Mouse (Mus musculus) ES-Bruce4 (cell line): ENCODE measurements around the gene Plpp3. TPM values are rescaled to one million over a fixed set of nuclear protein-coding genes. Genes with fewer than 3 reads are reported as not detected.
A peak's percentile ranks its signal among the peaks of the same experiment; 100 is the strongest.

Source experiments
- H3K27ac ChIP-seq: 2 replicates; pipeline ENCODE4 v1.5.1; 2012; ENCODE audit warnings: low read length, inconsistent platforms; ENCODE audit not compliant: insufficient read depth
- H3K27me3 ChIP-seq: 2 replicates; pipeline ENCODE4 v1.6.1; 2012; ENCODE audit warnings: mild to moderate bottlenecking, low read length, inconsistent platforms; ENCODE audit not compliant: control insufficient read depth, poor library complexity, insufficient read depth, severe bottlenecking
- H3K36me3 ChIP-seq: 2 replicates; pipeline ENCODE4 v1.6.1; 2012; ENCODE audit warnings: inconsistent platforms, mild to moderate bottlenecking, low read length, moderate library complexity; ENCODE audit not compliant: control insufficient read depth, poor library complexity, insufficient read depth, severe bottlenecking
- H3K4me1 ChIP-seq: one replicate; pipeline ENCODE4 v1.8.1; 2011; ENCODE audit warnings: low read length; ENCODE audit not compliant: control insufficient read depth, insufficient read depth
- H3K4me3 ChIP-seq: 2 replicates; pipeline ENCODE4 v1.5.1; 2011; ENCODE audit warnings: low read depth, mild to moderate bottlenecking, low read length
- H3K9ac ChIP-seq: 2 replicates; pipeline ENCODE4 v1.6.1; 2012; ENCODE audit warnings: low read depth, mild to moderate bottlenecking, inconsistent platforms; ENCODE audit not compliant: poor library complexity, severe bottlenecking
- H3K9me3 ChIP-seq: replicated peaks from 2 replicates; pipeline ENCODE4 v1.6.1; 2012; ENCODE audit warnings: mild to moderate bottlenecking, low read length, inconsistent platforms; ENCODE audit not compliant: control insufficient read depth, poor library complexity, insufficient read depth, severe bottlenecking
- CTCF ChIP-seq: IDR thresholded peaks from one replicate; pipeline ENCODE4 v1.8.1; 2011; ENCODE audit warnings: low read depth, low read length
- EP300 ChIP-seq: IDR thresholded peaks from 2 replicates; pipeline ENCODE4 v1.6.1; 2011; ENCODE audit warnings: low read depth, low read length; ENCODE audit not compliant: insufficient read depth
- POLR2A ChIP-seq: IDR thresholded peaks from one replicate; pipeline ENCODE4 v1.8.1; 2011; ENCODE audit warnings: low read length; ENCODE audit not compliant: insufficient read depth
- polyA plus RNA-seq: library from polyadenylated mRNA; stranded (reverse); fragments of >200 nt; gene quantifications from 2 replicates; pipeline ENCODE4 v1.2.4, GENCODE M21; 2011; ENCODE audit warnings: low read depth; ENCODE audit not compliant: missing spikeins, insufficient read depth, insufficient read length

Plpp3 gene
- polyA plus RNA-seq, 1 experiment: 16.1 TPM

GRCm38 (mm10) chr4:105226351-105226750, 69.2 kb downstream of the Plpp3 start:
- Histone ChIP-seq H3K36me3 (peaks cover 23% of the 10 kb centered on the region), H3K9ac (no peak overlapping the region), H3K27ac (peak overlapping the region; percentile 99), H3K27me3 (no peaks in the 10 kb centered on the region), H3K4me3 (no peak overlapping the region), H3K4me1 (peaks cover 14% of the 10 kb centered on the region), H3K9me3 (no peaks in the 10 kb centered on the region)
- no peak for TF ChIP-seq CTCF
- no peak for TF ChIP-seq POLR2A
- no peak for TF ChIP-seq EP300

- H3K9ac ChIP-seq: no peak overlapping the region
- peaks cover 30% of the 10 kb centered on the region for H3K36me3 ChIP-seq
- no peaks in the 10 kb centered on the region for H3K27me3 ChIP-seq
- no peak overlapping the region for H3K4me3 ChIP-seq
- no peak overlapping the region for H3K27ac ChIP-seq
- H3K9me3 ChIP-seq: no peaks in the 10 kb centered on the region
- peaks cover 10% of the 10 kb centered on the region for H3K4me1 ChIP-seq
- no peak for TF ChIP-seq CTCF
- no peak for TF ChIP-seq EP300
- no peak for TF ChIP-seq POLR2A
Measured at GRCm38 (mm10) chr4:105230127-105230526, 73.0 kb downstream of the Plpp3 start.

- TF ChIP-seq POLR2A (no peak), CTCF (no peak), EP300 (no peak)
- H3K36me3 ChIP-seq: no peaks in the 10 kb centered on the region
- H3K27me3 ChIP-seq: no peaks in the 10 kb centered on the region
- H3K9ac ChIP-seq: no peak overlapping the region
- H3K9me3 ChIP-seq: no peaks in the 10 kb centered on the region
- peak overlapping the region; percentile 12 for H3K4me3 ChIP-seq
- H3K27ac ChIP-seq: no peak overlapping the region
- H3K4me1 ChIP-seq: peaks cover 6% of the 10 kb centered on the region
Measured at GRCm38 (mm10) chr4:105240233-105240632, 83.1 kb downstream of the Plpp3 start.

GRCm38 (mm10) chr4:105244931-105245330, 87.8 kb downstream of the Plpp3 start:
- Histone ChIP-seq H3K27me3 (no peaks in the 10 kb centered on the region), H3K36me3 (no peaks in the 10 kb centered on the region), H3K9me3 (no peaks in the 10 kb centered on the region), H3K4me1 (peaks cover 4% of the 10 kb centered on the region), H3K27ac (no peak overlapping the region), H3K9ac (peak overlapping the region; percentile 4; the same call in 1 of the 2 replicates), H3K4me3 (no peak overlapping the region)
- TF ChIP-seq POLR2A: no peak
- no peak for TF ChIP-seq CTCF
- no peak for TF ChIP-seq EP300

GRCm38 (mm10) chr4:105245479-105245944, 88.4 kb downstream of the Plpp3 start:
- H3K9ac ChIP-seq: peak overlapping the region; percentile 4; the same call in 1 of the 2 replicates
- no peaks in the 10 kb centered on the region for H3K27me3 ChIP-seq
- no peak overlapping the region; the same call in 1 of the 2 replicates for H3K27ac ChIP-seq
- no peaks in the 10 kb centered on the region for H3K9me3 ChIP-seq
- peaks cover 4% of the 10 kb centered on the region for H3K4me1 ChIP-seq
- TF ChIP-seq CTCF (no peak), POLR2A (no peak), EP300 (peak; percentile 32; the same call in 1 of the 2 replicates)
- no peaks in the 10 kb centered on the region for H3K36me3 ChIP-seq
- peak overlapping the region; percentile 25 for H3K4me3 ChIP-seq

- Histone ChIP-seq H3K27ac (no peak overlapping the region), H3K9me3 (no peaks in the 10 kb centered on the region), H3K27me3 (no peaks in the 10 kb centered on the region), H3K4me1 (peaks cover 4% of the 10 kb centered on the region), H3K9ac (no peak overlapping the region), H3K36me3 (no peaks in the 10 kb centered on the region), H3K4me3 (no peak overlapping the region)
- no peak for TF ChIP-seq POLR2A
- no peak for TF ChIP-seq CTCF
- no peak for TF ChIP-seq EP300
Measured at GRCm38 (mm10) chr4:105246331-105246730, 89.2 kb downstream of the Plpp3 start.
